Mouse (Mus musculus) mouse embryonic stem cell (cell line): Measurements from ENCODE around the gene Lgals3bp.
"Not testable (repeated sequence)": the region's sequence is repeated elsewhere in the genome, so short reads cannot be mapped to it uniquely, and the experiment has no call there.

Source experiments
- in situ Hi-C, 2 experiments: fragments of 300-500 bp; cut with MboI; formaldehyde crosslinking; loops; 1 replicate in 1 of 2; 3 replicates in 1 of 2; pipeline ENCODE4 v1.14.3; 2019 to 2020; ENCODE audit warnings: low sequenced_read_pairs in 2 of 2, low pct_unique_long_range_greater_than_20kb in 1 of 2, mixed read lengths in 1 of 2; ENCODE audit not compliant: unreplicated experiment in 1 of 2

The Lgals3bp gene

DNA sequence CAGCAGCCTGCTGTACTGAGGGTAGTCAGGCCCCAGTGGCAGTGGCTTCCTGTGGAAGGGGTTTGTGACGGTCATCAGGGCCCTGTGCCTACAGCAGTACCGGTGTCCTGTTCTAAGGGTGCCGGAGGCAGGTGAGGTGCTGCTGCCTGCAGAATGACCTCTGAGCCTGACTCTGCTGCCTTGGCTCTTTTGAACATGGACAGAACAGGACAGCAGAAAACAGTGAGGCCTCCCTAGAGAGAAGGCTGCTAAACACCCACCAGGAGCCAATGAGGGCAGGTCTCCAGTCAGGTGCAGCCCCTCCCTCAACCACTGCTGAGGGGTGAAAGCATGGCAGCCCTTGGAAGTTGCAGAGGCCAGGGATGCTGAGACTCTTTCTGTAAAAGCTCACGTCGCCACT lies 4.6 kb upstream of the Lgals3bp start:
- in situ Hi-C loops: no loop called here

DNA sequence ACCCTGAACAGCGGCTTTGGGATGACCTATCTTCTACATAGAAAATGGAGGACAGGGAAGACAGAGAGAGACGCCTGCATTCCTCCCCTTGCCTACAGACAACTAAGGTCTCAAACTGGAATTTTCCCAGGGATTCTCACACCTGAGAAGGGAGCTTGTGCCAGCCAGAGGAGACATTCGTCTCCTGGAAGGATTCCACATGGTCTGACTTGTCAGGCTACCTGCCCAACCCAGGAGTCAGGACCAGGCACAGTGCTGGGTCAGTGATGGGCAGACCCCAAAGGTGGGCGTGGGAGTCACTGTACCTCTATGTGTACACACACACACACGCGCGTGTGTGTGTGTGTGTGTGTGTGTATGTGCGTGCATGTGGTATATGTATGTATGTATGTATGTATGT lies 3.4 kb upstream of the Lgals3bp start:
- in situ Hi-C loops: no loop called here

DNA sequence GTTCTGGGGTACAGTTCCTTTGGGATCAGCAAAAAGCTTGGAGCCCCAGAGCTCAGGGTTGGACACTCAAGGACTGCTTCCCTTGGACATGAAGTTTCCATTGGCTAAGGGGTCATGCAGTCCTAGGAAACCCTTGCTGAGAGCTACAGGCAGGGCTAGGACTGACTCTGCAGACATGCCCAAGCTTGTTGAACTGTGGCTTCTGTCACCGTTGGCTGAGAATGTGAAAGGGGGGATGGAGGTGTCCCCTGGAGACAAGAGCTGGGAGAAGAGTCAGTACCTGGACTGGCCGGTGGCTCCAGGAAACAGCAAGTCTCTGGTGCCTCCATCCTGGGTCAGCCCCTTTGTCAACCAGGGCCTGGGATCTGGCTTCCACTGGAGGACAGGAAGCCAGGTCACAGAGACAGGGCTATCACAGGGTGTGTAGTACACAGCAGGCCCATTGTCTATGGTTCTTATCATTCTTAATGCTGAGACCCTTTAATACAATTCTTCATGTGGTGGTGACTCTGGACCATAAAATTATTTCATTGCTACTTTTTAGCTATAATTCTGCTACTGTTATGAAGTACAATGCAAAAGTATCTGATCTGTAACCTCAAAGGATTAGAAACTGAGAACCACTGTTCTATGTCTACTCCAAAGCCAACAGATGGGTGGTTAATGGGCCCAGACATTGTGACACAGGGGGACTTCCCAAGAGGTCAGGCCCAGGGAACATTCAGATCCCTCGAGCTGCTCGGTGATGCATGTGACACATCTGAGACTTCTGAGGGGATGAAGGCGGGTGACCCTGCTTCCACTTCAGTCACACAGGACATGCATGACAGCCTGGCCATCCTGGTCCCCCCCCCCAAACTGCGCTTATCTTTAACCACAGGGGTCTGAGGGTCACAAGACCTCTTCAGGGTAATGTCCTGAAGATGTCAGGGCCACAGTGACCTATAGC lies 2.3 kb upstream of the Lgals3bp start:
- in situ Hi-C loops: no loop called here

DNA sequence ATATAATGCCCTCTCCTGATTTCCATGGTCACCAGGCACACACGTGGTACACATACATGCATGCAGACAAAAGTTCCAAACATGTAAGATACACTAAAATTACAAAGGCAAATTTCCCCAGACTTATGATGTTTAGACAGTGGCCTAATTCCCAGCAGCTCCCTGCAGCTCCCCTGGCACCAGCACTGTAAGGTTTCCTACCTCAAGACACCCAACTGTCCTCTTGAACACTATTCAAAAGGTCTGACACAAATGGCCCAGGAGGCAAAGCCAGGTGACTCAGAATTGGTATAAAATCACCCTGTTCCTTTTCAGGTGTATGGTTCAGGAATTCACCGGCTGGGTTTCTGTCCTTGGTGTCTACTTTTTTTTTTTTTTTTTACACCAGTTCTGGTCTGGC lies 1.3 kb upstream of the Lgals3bp start:
- in situ Hi-C loops: no loop called here

DNA sequence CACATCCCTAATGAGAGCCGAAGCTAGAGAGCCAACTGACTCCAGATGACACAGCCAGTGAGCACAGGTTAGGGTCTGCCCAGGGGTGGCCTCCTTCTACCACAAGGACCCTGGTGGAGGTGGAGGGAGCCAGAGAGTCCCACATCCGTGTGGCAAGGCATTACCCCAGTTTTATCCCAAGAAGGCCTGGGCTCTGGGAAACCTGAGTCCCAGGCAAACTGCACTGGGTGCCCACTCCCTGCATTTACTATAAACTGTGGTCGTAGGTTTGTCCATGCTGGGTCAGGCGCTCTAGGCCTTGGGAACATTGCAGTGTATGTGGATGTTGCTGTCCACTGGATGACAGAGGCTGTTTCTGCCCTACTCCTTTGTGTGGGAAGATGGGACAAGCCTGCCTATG lies 697 bp downstream of the Lgals3bp start:
- in situ Hi-C loops: no loop called here

DNA sequence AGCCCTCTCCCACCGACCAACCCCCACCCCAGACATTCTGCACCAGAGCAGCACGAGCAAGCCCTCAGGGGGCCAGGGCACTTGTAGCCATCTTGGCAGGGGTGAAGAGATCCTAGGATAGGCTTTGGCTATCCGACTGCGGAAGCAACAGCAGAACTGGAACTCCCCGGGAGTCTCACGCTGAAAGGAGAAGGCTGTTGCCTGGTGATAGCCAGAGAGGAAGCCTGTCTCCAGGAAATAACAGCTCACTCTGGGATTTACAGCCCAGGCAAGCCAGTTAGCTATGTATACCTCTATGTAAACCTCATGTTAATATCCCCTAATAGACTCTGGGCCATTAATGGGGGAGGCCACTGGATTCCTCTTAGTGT lies 1.3 kb downstream of the Lgals3bp start:
- in situ Hi-C loops: no loop called here

DNA sequence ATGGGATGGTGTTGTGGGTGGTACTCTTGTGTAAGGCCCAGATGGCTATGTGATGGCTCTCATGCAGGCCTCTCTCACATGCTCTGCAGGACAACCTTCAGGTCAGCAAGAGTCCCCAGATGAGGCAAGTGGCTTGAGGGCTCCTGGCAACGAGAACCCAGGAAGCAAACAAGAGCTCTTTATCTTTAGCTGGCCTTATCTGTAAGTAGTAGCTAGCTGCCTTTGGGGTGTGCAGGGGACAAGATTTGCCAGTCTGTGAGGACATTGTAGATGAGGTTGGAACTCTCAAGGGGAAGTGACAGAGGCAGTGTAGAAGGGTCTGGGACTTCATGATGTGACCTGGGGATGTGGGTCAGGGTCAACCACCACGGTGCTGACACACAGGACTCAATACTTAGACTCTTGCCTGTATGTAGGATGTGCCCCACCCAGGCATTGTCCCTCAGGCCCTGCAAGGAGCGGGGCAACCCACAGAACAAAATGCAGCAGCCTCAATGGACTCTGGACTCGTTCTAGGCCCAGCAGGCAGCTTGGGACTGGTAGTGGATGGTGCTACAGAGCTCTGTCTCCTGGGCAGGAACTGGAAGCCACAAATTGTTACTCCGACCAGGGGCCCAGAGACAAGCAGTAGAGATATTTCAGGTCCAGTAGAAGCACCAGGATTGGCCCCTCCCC lies 1.9 kb downstream of the Lgals3bp start:
- in situ Hi-C loops: no loop called here

DNA sequence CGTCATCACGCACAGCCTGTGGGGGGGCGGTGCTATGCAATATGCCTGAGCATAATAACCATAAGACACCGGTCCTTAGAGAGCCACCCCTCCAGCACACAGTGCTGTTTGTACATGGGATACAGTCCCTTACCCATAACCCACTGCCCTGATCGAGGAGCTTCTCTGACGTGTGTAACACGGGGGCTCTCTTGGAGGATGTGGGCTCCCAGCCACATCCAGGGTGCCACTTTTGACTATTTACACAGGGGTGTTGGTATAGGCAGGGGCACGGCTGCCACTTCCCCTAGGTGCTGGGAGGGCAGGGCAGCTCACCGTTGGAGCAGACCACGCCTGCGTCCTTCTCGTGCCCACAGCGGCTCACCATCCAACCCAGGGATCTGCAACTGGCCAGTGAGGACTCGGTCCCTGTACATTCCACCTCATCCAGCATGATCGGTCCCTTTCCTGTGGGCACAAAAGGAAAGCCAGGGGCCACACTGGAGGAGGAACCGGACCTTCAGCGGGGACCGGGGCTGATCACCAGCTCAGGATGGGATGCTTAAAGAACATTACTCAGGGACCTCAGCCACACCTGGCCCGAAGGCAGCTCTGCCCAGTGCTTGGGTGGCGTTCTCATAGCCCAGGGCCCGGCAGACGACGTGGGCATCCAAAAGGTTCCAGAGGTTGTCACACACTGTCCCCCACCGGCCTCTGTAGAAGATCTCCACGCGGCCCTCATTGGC lies 3.9 kb downstream of the Lgals3bp start:
- in situ Hi-C loops: no loop called here

DNA sequence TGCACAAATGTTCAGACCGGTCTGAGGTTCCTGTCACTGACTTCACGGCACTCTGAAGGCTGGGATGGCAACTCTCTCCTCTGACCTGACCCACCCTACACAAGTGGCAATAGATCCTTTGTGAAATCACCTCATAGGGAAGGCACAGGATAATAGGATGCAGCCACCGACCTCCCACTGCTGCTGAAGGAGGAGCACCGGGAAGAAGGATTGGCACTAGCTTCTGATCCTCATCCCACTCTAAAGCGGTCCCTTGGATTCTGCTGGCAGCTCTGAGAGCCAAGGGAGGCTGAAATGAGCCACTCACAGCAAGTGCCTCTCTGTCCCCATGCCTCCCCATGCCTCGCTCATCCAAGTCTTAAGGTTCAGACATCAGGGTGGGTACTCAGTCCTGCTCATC lies 7.4 kb downstream of the Lgals3bp start:
- in situ Hi-C loops: no loop called here

DNA sequence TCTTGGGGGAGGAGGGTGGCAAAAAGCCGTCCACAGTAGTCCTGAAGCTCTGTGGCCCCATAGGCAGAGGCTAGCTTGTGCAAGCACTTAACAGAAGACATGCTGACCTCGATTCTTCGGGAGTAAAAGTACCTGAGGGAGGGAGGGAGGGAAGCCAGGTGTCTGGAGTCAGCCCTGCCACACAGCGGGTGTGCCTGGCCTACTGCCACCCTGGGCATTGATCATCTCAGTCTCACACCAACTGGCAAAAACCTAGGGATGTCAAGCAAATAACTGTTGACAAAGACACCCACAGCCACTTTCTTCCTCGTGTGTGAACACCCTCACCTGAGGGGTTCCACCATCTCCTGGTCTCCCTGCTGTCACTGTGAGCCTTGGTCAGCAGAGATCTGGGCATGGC lies 7.9 kb downstream of the Lgals3bp start:
- in situ Hi-C loops: no loop called here

DNA sequence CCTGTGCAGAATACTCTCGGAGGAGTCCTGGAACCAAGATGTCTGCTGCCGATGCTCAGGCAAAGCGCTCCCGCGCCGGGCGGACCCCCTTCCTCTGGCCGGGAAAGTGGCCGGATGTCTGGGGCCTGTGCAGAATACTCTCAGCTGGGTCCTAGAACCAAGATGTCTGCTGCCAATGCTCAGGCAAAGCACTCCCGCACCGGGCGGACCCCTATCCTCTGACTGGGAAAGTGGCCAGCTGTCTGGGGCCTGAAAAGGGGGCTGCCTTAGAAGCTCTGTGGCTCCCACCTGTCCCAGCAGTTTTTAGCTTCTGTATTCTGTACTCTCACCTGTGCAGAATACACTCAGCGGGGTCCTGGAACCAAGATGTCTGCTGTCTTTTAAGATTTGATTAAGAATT lies 14.1 kb downstream of the Lgals3bp start:
- in situ Hi-C loops: not testable (repeated sequence)

DNA sequence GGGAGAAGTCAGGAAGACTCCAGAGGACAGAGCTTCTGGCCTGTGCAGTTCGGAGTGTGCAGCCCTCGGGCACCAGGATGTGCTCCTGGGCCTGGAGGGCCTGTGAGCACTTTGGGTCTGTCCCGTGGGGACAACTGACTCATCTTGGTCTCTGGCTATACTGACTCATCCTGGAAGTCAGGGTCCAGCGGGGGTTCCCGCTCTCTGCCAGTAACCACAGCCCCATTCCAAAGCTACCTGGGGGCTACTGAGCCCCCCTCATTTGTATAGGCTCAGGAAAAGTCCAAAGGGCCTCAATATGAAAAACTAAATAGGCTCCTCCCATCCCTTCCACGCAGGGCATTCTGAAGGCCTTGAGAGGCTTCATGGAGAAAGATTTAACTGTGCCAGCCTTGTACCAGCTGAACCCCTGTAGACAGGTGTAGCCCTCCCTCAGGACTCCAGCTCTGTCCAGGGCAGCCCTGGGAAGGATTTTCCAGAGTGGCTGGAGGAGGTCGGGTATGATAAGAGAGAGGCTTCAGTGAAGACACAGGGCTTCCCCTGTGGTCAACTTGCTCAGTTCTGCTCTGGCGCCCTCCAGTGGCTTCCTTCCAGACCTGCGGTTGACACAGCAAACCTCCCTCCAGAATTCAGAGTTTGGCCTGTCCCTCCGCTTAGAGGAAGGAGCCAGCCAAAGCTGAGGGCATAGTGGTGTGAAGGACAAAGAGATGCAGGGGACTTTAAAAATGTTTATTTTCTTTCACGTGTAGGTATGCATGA lies 22.5 kb downstream of the Lgals3bp start:
- in situ Hi-C loops: no loop called here

DNA sequence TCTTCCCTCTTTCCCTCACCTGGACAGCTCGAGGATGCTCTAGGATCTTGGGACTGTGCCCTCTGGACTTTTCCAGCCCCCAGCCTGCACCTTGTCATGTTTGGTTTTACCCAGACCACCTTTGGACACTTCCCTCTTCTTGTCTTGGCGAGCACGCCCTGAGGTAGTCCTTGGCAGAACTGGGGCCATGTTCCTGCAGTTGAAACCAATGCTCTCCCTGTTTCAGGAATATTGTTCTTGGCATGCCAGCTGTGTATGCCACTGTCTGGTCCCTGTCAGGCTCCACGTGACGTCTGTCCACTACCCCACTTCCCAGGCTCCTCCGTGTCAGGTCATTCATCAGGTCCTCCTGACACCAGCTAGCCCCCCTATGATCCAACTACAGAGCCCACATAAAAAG lies 23.2 kb downstream of the Lgals3bp start:
- in situ Hi-C loops: no loop called here

DNA sequence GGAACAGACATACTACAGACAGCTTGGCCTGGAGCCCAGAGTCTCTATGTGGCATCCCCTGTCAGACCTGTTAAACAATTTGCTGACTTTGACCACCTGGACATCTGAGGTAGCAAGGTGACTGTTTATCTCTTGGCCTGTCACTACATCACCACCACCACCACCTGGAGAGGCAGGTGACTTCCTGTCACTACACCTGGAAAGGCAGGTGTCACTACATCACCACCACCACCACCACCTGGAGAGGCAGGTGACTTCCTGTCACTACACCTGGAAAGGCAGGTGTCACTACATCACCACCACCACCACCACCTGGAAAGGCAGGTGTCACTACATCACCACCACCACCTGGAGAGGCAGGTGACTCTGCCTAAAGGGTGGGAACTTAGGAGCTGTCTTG lies 25.6 kb downstream of the Lgals3bp start:
- in situ Hi-C loops: not testable (repeated sequence)

DNA sequence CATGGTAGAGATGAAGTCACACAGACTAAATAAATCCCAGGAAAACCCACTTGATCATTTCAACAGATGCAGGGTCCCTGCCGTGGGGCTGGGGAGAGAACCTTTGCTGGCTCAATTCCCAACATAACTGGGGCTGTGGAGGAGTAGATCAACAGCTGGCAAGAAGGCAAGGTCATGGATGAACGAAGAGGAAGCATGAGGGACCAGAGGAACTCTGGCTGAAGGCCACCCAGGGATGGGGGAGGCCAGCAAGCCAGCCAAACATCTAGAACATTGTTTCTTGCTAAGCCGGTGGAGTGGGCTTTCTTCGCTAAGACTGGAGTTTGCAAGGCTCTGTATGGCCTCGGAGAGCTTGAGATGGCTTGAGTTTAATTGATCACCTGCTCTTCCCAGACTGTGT lies 26.0 kb downstream of the Lgals3bp start:
- in situ Hi-C loops: no loop called here

DNA sequence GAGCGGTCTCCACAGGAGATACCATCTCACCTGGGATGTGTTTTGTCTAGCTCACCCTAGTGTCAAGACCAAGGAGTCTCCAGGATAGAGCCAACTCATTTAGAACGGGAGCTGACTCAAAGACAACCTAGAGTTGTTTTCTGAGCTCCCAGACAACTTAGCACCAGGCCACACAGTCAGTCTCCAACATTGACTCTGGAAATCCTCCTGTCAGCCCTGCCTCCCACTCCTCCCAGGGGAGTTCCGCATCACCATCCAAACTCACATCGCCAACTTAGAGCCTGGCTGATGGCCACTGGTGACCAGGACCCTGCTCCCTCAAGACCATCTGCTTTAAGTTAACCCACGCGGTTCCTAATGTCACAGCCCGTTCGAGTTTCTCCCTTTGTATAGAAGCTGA lies 26.4 kb downstream of the Lgals3bp start:
- in situ Hi-C loops: no loop called here

DNA sequence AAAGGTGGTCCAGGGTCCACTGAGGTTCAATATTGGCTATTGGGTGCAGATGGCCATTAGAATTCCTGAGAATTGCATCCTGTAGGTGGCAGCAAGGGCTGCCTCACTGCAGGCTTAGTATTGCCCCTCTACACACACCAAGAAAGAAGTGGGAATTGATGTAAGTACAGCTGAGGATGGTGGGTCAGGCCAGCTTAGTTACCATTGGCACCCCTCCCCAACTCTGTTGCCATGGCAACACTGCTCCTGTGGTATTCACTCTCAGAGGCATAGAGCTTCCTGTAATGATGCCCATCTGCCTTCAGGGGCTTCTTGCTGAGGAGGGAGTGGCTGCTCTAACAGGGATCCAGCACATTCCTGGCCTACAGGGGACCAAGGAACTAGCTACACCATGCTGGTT lies 26.9 kb downstream of the Lgals3bp start:
- in situ Hi-C loops: no loop called here

DNA sequence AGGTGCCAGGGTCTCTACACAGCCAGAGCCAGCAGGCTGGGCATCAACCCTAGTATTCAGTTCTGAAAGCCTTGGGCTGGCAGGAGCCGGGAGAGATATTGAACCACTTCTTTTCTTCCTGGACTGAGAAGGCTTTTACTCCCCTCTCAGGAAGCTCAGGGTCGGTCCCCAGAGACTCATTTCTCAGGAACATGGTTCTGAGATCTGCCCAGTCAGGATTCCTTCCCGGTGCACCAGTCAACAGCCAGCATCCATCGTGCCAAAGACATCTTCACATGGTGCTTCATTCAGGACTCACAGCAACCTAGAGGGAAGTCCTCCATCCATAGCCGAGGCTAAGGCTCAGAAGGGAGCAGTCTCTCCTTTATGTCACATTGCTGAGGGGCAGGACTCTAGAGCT lies 27.4 kb downstream of the Lgals3bp start:
- in situ Hi-C loops: loop anchor here in 1 of 2 experiments (5.0 kb wide), 1 partner anchor 52 kb away; no protein-coding TSS in a partner anchor

DNA sequence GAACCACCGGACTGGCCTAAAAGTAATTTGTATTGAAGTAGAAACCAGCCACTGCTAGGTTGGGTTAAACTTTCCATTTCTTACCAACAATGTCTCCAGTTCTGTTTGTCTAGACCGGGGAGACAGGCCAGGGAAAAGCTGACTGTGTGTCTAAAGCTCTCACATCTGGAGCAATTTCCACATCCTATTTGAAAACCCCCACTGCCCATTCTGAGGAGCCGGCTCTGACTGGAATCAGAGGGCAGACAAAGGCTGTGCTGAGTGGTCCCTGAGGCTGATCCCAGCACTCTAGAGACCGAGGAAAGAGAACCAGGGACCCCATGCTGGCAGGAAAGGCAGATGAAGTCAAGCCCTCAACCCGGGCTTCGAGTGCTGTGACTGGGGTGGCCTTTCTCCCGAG lies 29.3 kb downstream of the Lgals3bp start:
- in situ Hi-C loops: loop anchor here in 1 of 2 experiments (5.0 kb wide), 1 partner anchor 50 kb away; no protein-coding TSS in a partner anchor
